Mouse (Mus musculus) ES-E14 (cell line): ENCODE measurements around the gene Rcan2.

Experiments used
- CHD2 ChIP-seq: IDR thresholded peaks from 2 replicates; pipeline ENCODE4 v1.6.1; 2014; ENCODE audit warnings: mild to moderate bottlenecking, low read depth, low read length, inconsistent platforms
- HCFC1 ChIP-seq: IDR thresholded peaks from 2 replicates; pipeline ENCODE4 v1.6.1; 2012; ENCODE audit warnings: low read length, inconsistent platforms, borderline replicate concordance; ENCODE audit not compliant: insufficient read depth
- ZC3H11A ChIP-seq: IDR thresholded peaks from 2 replicates; pipeline ENCODE4 v1.6.1; 2012; ENCODE audit warnings: low read depth, mild to moderate bottlenecking, inconsistent platforms, low read length, borderline replicate concordance
- ZNF384 ChIP-seq: IDR thresholded peaks from 2 replicates; pipeline ENCODE4 v1.6.1; 2012; ENCODE audit warnings: low read depth, low read length, inconsistent platforms

- TF ChIP-seq HCFC1, result no peak
- TF ChIP-seq CHD2, result no peak
- no peak for TF ChIP-seq ZNF384
- TF ChIP-seq ZC3H11A, result no peak
Measured at GRCm38 (mm10) chr17:43840208-43840607, 39.1 kb downstream of the Rcan2 start.
